Mouse (Mus musculus): ENCODE results near the gene 4930519G04Rik. TPM values are rescaled to one million over a fixed set of nuclear protein-coding genes. Genes with fewer than 3 reads are reported as not detected.

The 4930519G04Rik gene
- polyA plus RNA-seq, 1 experiment from 2014 or later = 0.08 TPM

DNA sequence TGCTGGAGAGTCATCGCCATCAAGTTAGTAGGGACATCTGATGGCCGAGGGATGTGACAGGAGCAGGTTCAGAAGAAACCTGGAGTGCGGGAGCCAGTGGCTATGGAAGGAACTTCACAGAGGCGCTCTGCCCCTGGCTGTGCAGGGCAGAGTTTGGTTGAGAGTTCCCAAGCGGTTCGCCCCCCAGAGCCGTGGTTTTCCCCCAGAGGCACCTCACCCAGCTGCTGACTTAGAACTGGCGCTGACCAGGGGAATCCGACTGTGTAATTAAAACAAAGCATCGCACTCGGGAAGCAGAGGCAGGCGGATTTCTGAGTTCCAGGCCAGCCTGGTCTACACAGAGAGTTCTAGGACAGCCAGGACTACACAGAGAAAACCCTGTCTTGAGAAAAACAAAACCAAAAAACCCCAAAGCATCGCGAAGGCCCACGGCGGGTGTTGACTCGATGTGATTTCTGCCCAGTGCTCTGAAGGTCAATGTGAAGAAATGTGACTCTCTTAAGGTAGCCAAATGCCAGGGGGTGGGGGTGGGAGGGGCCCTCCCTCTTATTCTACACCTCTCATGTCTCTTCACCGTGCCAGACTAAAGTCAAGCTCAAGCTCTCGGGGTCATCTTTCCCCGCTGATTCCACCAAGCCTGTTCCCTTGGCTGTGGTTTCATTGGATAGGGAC lies 1.8 kb upstream of the 4930519G04Rik start:
- Histone ChIP-seq H3K9me3 (ENCODE audit: control insufficient read depth, low read length) (no peaks in the 10 kb centered on the region), H3K9ac (ENCODE audit: low read length) (no peak overlapping the region), H3K36me3 (ENCODE audit: control insufficient read depth, insufficient read depth, low read length) (no peaks in the 10 kb centered on the region), H3K4me3 (ENCODE audit: low read depth, low read length) (no peak overlapping the region), H3K4me2 (ENCODE audit: low read length) (no peak overlapping the region), H3K27me3 (replicated peaks; ENCODE audit: control insufficient read depth, insufficient read depth, low read length) (no peaks in the 10 kb centered on the region), H3K27ac (ENCODE audit: low read depth) (no peak overlapping the region), H3K4me1 (replicated peaks; ENCODE audit: control insufficient read depth, insufficient read depth, low read length) (no peaks in the 10 kb centered on the region; the same call in 1 of the 2 replicates)
- DNase-seq (ENCODE audit: low spot score) (no peak), ATAC-seq (replicated peaks; ENCODE audit: low FRiP score, low TSS enrichment, low read depth) (no peak)
- 82% methylated on average over 20 of the region's 20 CpGs for WGBS

DNA sequence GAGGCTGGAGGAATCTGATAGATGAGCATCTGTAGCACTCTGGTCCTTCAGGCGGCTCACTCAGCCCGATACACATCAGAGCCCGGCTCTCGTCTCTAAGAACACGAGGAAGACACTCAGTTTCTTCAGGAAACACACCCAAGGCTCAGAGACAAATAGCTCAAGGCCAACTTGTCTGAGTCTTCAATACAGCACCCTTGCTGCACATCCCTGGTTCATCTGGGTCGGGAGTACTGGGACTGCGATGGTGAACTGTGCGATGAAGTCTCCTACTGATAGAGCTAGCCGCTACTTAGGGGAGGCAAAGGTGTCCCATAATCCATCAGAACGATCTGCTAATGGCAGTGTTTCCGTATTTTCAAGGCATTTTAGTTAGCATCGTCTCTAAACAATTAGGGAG lies 5.1 kb downstream of the 4930519G04Rik start, which contains the start of gene Gm9936:
Gene Gm9936 (minus strand): TSS at position 101 of the 400 bp plus-strand sequence.
- Histone ChIP-seq H3K4me3 (ENCODE audit: low read depth, low read length) (peak within 1 kb of the TSS; percentile 21), H3K27me3 (replicated peaks; ENCODE audit: control insufficient read depth, insufficient read depth, low read length) (peaks cover 7% of the 10 kb centered on the region), H3K4me2 (ENCODE audit: low read length) (peak within 1 kb of the TSS; percentile 46), H3K9ac (ENCODE audit: low read length) (no peak within 1 kb of the TSS), H3K4me1 (replicated peaks; ENCODE audit: control insufficient read depth, insufficient read depth, low read length) (no peaks in the 10 kb centered on the region; the same call in 1 of the 2 replicates), H3K36me3 (ENCODE audit: control insufficient read depth, insufficient read depth, low read length) (no peaks in the 10 kb centered on the region), H3K9me3 (ENCODE audit: control insufficient read depth, low read length) (no peaks in the 10 kb centered on the region), H3K27ac (ENCODE audit: low read depth) (no peak within 1 kb of the TSS)
- WGBS = 83% methylated on average over 12 of the region's 12 CpGs
- ATAC-seq (replicated peaks; ENCODE audit: low FRiP score, low TSS enrichment, low read depth) (no peak), DNase-seq (ENCODE audit: low spot score) (no peak)

DNA sequence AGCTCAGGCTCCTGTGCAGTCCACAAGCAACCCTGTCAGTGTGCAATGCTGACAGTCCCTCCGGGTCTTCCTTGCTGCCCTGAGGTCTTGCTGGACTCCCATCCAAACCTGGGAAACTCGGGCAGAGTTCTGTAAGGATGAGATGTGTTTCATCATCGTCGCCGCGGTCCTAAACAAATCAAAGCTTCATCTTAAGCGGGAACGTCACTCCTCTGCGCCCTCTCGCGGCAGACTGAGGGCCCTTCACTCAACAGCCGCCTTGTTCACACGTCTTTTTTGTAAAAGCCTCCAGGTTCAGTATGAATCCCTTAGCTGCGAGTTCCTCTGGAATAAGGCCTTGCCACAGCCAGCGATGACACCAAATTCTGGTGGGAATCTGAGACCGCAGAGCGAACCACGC lies 5.8 kb downstream of the 4930519G04Rik start:
- DNase-seq (ENCODE audit: low spot score) = peak; percentile 88
- peak overlapping the region; percentile 46 for H3K4me2 ChIP-seq (ENCODE audit: low read length)
- peaks cover 7% of the 10 kb centered on the region for H3K27me3 ChIP-seq (replicated peaks; ENCODE audit: control insufficient read depth, insufficient read depth, low read length)
- 4% methylated on average over 18 of the region's 18 CpGs for WGBS
- no peak overlapping the region for H3K27ac ChIP-seq (ENCODE audit: low read depth)
- no peak for ATAC-seq (replicated peaks; ENCODE audit: low FRiP score, low TSS enrichment, low read depth)
- H3K4me1 ChIP-seq (replicated peaks; ENCODE audit: control insufficient read depth, insufficient read depth, low read length) = no peaks in the 10 kb centered on the region; the same call in 1 of the 2 replicates
- no peaks in the 10 kb centered on the region for H3K36me3 ChIP-seq (ENCODE audit: control insufficient read depth, insufficient read depth, low read length)
- peak overlapping the region; percentile 21 for H3K4me3 ChIP-seq (ENCODE audit: low read depth, low read length)
- H3K9ac ChIP-seq (ENCODE audit: low read length) = no peak overlapping the region
- H3K9me3 ChIP-seq (ENCODE audit: control insufficient read depth, low read length) = no peaks in the 10 kb centered on the region

DNA sequence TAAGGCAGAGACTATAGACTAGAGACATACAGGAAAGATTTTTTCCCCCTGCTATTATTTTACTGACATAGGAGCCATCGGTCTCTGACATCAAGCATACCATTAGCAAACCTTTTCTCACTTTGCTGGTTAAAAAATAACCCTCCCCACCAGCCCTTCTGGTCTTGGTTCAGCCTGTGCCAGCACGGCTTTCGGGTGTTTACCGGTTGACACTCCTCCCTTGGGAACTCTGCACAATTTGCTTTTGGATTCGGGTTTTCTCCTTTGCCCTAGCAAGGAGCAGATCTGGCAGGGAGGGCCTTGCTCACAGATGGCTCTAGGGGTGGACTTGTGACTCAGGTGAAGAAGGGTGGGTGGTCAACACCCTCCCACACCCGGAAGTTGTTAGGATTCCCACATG lies 8.3 kb downstream of the 4930519G04Rik start:
- no peak for ATAC-seq (replicated peaks; ENCODE audit: low FRiP score, low TSS enrichment, low read depth)
- Histone ChIP-seq H3K4me2 (ENCODE audit: low read length) (no peak overlapping the region), H3K4me1 (replicated peaks; ENCODE audit: control insufficient read depth, insufficient read depth, low read length) (no peaks in the 10 kb centered on the region), H3K9me3 (ENCODE audit: control insufficient read depth, low read length) (no peaks in the 10 kb centered on the region), H3K27ac (ENCODE audit: low read depth) (no peak overlapping the region), H3K4me3 (ENCODE audit: low read depth, low read length) (no peak overlapping the region), H3K27me3 (replicated peaks; ENCODE audit: control insufficient read depth, insufficient read depth, low read length) (peaks cover 7% of the 10 kb centered on the region), H3K9ac (ENCODE audit: low read length) (no peak overlapping the region), H3K36me3 (ENCODE audit: control insufficient read depth, insufficient read depth, low read length) (no peaks in the 10 kb centered on the region)
- DNase-seq (ENCODE audit: low spot score) = no peak
- 59% methylated on average over 6 of the region's 6 CpGs for WGBS

DNA sequence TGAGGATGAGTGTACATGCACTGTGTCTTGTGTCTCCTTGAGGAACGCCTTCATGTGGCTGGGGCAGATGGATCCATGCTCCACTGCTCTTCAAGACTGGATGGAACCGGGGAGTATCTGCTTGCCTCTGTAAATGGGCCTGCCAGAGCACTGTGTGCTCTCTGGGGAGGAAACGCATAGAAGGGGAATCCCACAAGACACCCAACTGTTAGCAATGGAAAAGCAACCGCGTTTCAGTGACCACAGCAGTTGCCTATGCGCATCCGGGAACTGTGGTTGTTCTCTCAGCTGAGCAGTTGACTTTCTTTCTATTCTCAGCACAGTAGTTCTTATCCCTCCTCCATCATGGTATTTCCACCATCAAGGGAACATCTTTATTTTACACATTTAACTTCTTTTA lies 11.3 kb downstream of the 4930519G04Rik start:
- H3K9me3 ChIP-seq (ENCODE audit: control insufficient read depth, low read length) = peaks cover 13% of the 10 kb centered on the region
- H3K36me3 ChIP-seq (ENCODE audit: control insufficient read depth, insufficient read depth, low read length) = no peaks in the 10 kb centered on the region
- H3K9ac ChIP-seq (ENCODE audit: low read length) = no peak overlapping the region
- no peaks in the 10 kb centered on the region for H3K27me3 ChIP-seq (replicated peaks; ENCODE audit: control insufficient read depth, insufficient read depth, low read length)
- ATAC-seq (replicated peaks; ENCODE audit: low FRiP score, low TSS enrichment, low read depth) = no peak
- 86% methylated on average over 7 of the region's 7 CpGs for WGBS
- H3K27ac ChIP-seq (ENCODE audit: low read depth) = no peak overlapping the region
- H3K4me3 ChIP-seq (ENCODE audit: low read depth, low read length) = no peak overlapping the region
- H3K4me1 ChIP-seq (replicated peaks; ENCODE audit: control insufficient read depth, insufficient read depth, low read length) = no peaks in the 10 kb centered on the region
- no peak overlapping the region for H3K4me2 ChIP-seq (ENCODE audit: low read length)
- DNase-seq (ENCODE audit: low spot score) = no peak

DNA sequence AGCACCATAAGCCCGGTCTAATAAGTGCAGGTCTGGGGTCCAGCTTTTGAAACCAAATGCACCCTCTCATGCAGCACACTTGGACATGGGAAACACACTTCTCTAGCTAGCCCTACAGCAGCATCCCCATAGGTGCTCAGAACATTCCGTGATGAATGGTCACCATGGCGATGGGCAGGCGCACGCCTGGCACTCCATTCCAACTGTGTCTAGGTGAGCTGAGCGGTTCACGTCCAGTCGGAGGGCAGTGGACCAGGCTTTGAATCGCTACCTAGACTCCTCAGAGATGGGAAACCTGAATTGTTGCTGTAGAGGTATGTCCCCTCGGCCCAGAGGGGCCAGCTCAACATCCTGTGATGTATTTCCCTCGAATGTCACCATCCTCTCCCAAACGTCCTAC lies 11.8 kb downstream of the 4930519G04Rik start:
- Histone ChIP-seq H3K4me1 (replicated peaks; ENCODE audit: control insufficient read depth, insufficient read depth, low read length) (no peaks in the 10 kb centered on the region), H3K9ac (ENCODE audit: low read length) (no peak overlapping the region), H3K4me2 (ENCODE audit: low read length) (no peak overlapping the region), H3K9me3 (ENCODE audit: control insufficient read depth, low read length) (peaks cover 13% of the 10 kb centered on the region), H3K27ac (ENCODE audit: low read depth) (no peak overlapping the region), H3K27me3 (replicated peaks; ENCODE audit: control insufficient read depth, insufficient read depth, low read length) (no peaks in the 10 kb centered on the region), H3K36me3 (ENCODE audit: control insufficient read depth, insufficient read depth, low read length) (no peaks in the 10 kb centered on the region), H3K4me3 (ENCODE audit: low read depth, low read length) (no peak overlapping the region)
- no peak for ATAC-seq (replicated peaks; ENCODE audit: low FRiP score, low TSS enrichment, low read depth)
- DNase-seq (ENCODE audit: low spot score) = no peak
- 92% methylated on average over 12 of the region's 12 CpGs for WGBS

DNA sequence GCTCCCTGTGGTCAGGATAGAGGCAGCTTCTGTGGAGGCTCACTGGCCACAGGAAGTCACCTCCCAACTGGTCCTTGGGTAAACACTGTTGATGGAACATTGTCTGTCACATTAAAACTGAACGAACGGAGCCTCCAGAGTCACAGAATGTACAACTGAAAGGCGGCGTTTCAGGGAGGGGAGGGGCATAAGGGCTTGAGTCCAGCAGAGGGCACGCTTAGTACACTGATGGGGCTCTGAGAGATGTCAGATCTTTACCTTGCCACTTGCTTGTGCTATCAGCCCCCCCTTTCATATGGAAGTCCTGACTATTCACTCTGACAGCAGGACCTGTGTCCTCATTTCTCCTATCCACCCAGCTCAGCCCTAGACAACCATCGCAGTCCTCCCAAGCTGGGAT lies 22.4 kb downstream of the 4930519G04Rik start:
- 56% methylated on average over 6 of the region's 6 CpGs for WGBS
- H3K9ac ChIP-seq (ENCODE audit: low read length) = 0 out of 2 replicates have a peak overlapping the region, but pooled peaks have one; percentile 7
- no peak overlapping the region for H3K4me2 ChIP-seq (ENCODE audit: low read length)
- H3K4me1 ChIP-seq (replicated peaks; ENCODE audit: control insufficient read depth, insufficient read depth, low read length) = no peaks in the 10 kb centered on the region
- H3K4me3 ChIP-seq (ENCODE audit: low read depth, low read length) = no peak overlapping the region
- no peak overlapping the region for H3K27ac ChIP-seq (ENCODE audit: low read depth)
- no peaks in the 10 kb centered on the region for H3K27me3 ChIP-seq (replicated peaks; ENCODE audit: control insufficient read depth, insufficient read depth, low read length)
- H3K36me3 ChIP-seq (ENCODE audit: control insufficient read depth, insufficient read depth, low read length) = no peaks in the 10 kb centered on the region
- no peaks in the 10 kb centered on the region for H3K9me3 ChIP-seq (ENCODE audit: control insufficient read depth, low read length)
- ATAC-seq (replicated peaks; ENCODE audit: low FRiP score, low TSS enrichment, low read depth) = peak; percentile 43; the same call in 1 of the 2 replicates
- DNase-seq (ENCODE audit: low spot score) = no peak

DNA sequence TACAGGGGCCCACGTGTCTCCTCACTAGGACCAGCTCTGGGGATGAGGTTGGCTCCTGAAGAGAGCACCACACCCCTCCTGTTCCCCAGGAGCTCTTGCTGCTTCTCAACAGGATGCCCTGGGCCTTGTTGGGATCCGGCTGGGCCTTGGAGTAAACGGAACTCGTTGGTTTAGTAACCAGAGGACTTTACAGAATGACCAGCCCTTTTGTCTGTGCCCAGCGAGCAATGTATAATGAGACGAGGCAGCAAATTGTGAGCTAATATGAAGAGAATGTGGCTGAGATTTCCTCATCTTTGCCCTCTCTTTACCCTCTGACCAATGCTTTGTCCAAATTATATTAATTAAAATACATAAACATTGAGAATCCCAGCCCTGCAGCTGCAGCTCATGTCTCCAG lies 22.9 kb downstream of the 4930519G04Rik start:
- Histone ChIP-seq H3K4me2 (ENCODE audit: low read length) (no peak overlapping the region), H3K27ac (ENCODE audit: low read depth) (no peak overlapping the region), H3K9ac (ENCODE audit: low read length) (no peak overlapping the region), H3K4me1 (replicated peaks; ENCODE audit: control insufficient read depth, insufficient read depth, low read length) (no peaks in the 10 kb centered on the region), H3K36me3 (ENCODE audit: control insufficient read depth, insufficient read depth, low read length) (no peaks in the 10 kb centered on the region), H3K9me3 (ENCODE audit: control insufficient read depth, low read length) (no peaks in the 10 kb centered on the region), H3K4me3 (ENCODE audit: low read depth, low read length) (no peak overlapping the region), H3K27me3 (replicated peaks; ENCODE audit: control insufficient read depth, insufficient read depth, low read length) (no peaks in the 10 kb centered on the region)
- DNase-seq (ENCODE audit: low spot score) = no peak
- WGBS = 56% methylated on average over 6 of the region's 6 CpGs
- ATAC-seq (replicated peaks; ENCODE audit: low FRiP score, low TSS enrichment, low read depth) = no peak

DNA sequence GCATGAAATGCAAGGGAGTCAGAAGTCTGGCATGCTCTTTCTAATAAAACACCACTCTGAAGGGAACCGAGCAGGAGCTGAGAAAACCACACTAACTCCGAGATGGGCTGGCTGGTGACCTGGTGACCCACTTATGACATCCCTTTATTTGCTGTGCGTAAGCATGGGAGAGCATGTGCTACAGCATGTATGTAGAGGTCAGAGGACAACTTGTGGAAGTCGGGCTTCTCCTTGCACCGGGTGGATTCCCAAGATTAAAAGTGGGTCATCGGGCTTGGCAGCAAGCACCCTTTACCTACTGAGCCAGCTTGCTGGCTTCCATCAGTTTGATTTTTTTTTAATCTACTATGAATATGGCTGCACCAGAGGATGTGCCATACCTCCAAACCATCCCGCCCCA lies 24.0 kb downstream of the 4930519G04Rik start:
- no peaks in the 10 kb centered on the region for H3K9me3 ChIP-seq (ENCODE audit: control insufficient read depth, low read length)
- H3K27me3 ChIP-seq (replicated peaks; ENCODE audit: control insufficient read depth, insufficient read depth, low read length) = no peaks in the 10 kb centered on the region
- H3K9ac ChIP-seq (ENCODE audit: low read length) = no peak overlapping the region
- no peak overlapping the region for H3K4me3 ChIP-seq (ENCODE audit: low read depth, low read length)
- no peak overlapping the region for H3K27ac ChIP-seq (ENCODE audit: low read depth)
- no peaks in the 10 kb centered on the region for H3K4me1 ChIP-seq (replicated peaks; ENCODE audit: control insufficient read depth, insufficient read depth, low read length)
- 59% methylated on average over 7 of the region's 7 CpGs for WGBS
- H3K36me3 ChIP-seq (ENCODE audit: control insufficient read depth, insufficient read depth, low read length) = no peaks in the 10 kb centered on the region
- H3K4me2 ChIP-seq (ENCODE audit: low read length) = no peak overlapping the region
- DNase-seq (ENCODE audit: low spot score) (no peak), ATAC-seq (replicated peaks; ENCODE audit: low FRiP score, low TSS enrichment, low read depth) (no peak)
